Comparison of ENCODE assay signal across 9 mouse cellular contexts in the genomic region with DNA sequence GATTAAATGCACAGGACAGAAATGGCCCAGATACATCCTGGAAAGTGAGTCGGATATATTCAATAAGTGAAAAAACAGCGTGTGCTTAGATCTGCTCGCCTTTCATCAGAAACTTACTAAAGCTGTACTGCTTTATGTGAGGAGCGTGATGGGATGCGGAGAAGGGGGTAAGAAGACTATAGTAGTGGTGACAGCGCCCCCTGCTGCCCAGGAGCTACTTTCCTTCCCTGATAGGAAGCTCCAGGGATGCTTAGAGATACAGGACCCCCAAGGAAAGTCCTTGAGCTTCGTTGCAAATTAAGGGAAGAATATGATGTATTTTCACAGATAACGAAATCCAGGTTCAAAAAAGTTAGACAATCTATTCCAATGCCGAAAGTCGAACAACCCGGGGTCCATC. TPM values are rescaled to one million over a fixed set of nuclear protein-coding genes. Genes with fewer than 3 reads are reported as not detected.
DNase-seq lines count a peak whose midpoint lies in the region; ATAC-seq and TF ChIP-seq lines count a peak whose summit lies in the region.
"Had no signal": no experiment of that assay in that cellular context is flagged by ENCODE, and none has a peak within 500 bp of the region (broad histone marks: within the 10 kb centered on the region; RNA-seq: fewer than 3 reads in every experiment).

No protein-coding gene starts in this region.

- H3K9ac ChIP-seq in midbrain, embryonic 14.5 days (replicated peaks; ENCODE audit: low read length) = no peak overlapping the region
- no peak overlapping the region for H3K9ac ChIP-seq in midbrain, embryonic 16.5 days (ENCODE audit: low read depth, low read length)
- H3K9ac ChIP-seq in liver, postnatal 0 days (replicated peaks) = no peak overlapping the region
- no peak overlapping the region for H3K9ac ChIP-seq in stomach, postnatal 0 days (ENCODE audit: low read length)
- H3K9ac ChIP-seq: heart, embryonic 13.5 days had no signal

- no peak overlapping the region for H3K27ac ChIP-seq in midbrain, embryonic 14.5 days (replicated peaks; ENCODE audit: low read depth, low read length)
- H3K27ac ChIP-seq in midbrain, embryonic 16.5 days (ENCODE audit: low read length) = no peak overlapping the region
- H3K27ac ChIP-seq in liver, postnatal 0 days (ENCODE audit: low read depth) = no peak overlapping the region
- no peak overlapping the region for H3K27ac ChIP-seq in stomach, postnatal 0 days (replicated peaks)
- H3K27ac ChIP-seq: heart, embryonic 13.5 days had no signal

- no peak for ATAC-seq in midbrain, embryonic 14.5 days (ENCODE audit: low FRiP score, low TSS enrichment)
- no peak for ATAC-seq in midbrain, embryonic 16.5 days
- ATAC-seq in common myeloid progenitor, adult 5-6 weeks (replicated peaks; ENCODE audit: low read depth, poor library complexity, severe bottlenecking) = 0 out of 2 replicates have a peak, but pooled peaks have one; percentile 45
- no peak for ATAC-seq in liver, postnatal 0 days
- ATAC-seq in stomach, postnatal 0 days (ENCODE audit: low FRiP score, low TSS enrichment) = no peak

- no peaks in the 10 kb centered on the region for H3K9me3 ChIP-seq in midbrain, embryonic 14.5 days (ENCODE audit: control insufficient read depth, low read length)
- no peaks in the 10 kb centered on the region for H3K9me3 ChIP-seq in midbrain, embryonic 16.5 days (replicated peaks; ENCODE audit: control insufficient read depth, low read length, poor library complexity, severe bottlenecking)
- H3K9me3 ChIP-seq in liver, postnatal 0 days (ENCODE audit: low read length) = no peaks in the 10 kb centered on the region
- no peaks in the 10 kb centered on the region for H3K9me3 ChIP-seq in stomach, postnatal 0 days (ENCODE audit: control insufficient read depth, low read length)

- no peaks in the 10 kb centered on the region for H3K36me3 ChIP-seq in midbrain, embryonic 14.5 days (ENCODE audit: control insufficient read depth, insufficient read depth, low read length)
- no peaks in the 10 kb centered on the region for H3K36me3 ChIP-seq in midbrain, embryonic 16.5 days (ENCODE audit: control insufficient read depth, insufficient read depth, low read length)
- no peaks in the 10 kb centered on the region for H3K36me3 ChIP-seq in liver, postnatal 0 days (replicated peaks; ENCODE audit: insufficient read depth, low read length)
- H3K36me3 ChIP-seq in stomach, postnatal 0 days (ENCODE audit: control insufficient read depth, insufficient read depth, low read length) = no peaks in the 10 kb centered on the region
- H3K36me3 ChIP-seq: heart, embryonic 13.5 days had no signal

- H3K4me1 ChIP-seq in midbrain, embryonic 14.5 days (ENCODE audit: control insufficient read depth, insufficient read depth, low read length) = no peaks in the 10 kb centered on the region
- peaks cover 4% of the 10 kb centered on the region; the same call in 1 of the 2 replicates for H3K4me1 ChIP-seq in midbrain, embryonic 16.5 days (ENCODE audit: control insufficient read depth, insufficient read depth, low read length)
- no peaks in the 10 kb centered on the region for H3K4me1 ChIP-seq in liver, postnatal 0 days (ENCODE audit: insufficient read depth)
- no peaks in the 10 kb centered on the region for H3K4me1 ChIP-seq in stomach, postnatal 0 days (replicated peaks; ENCODE audit: control insufficient read depth, insufficient read depth)
- H3K4me1 ChIP-seq: heart, embryonic 13.5 days had no signal

- no peak for TF ChIP-seq EP300 in liver, postnatal 0 days (IDR thresholded peaks at IDR 0.05; ENCODE audit: low read depth)
- TF ChIP-seq EP300 in stomach, postnatal 0 days (optimal IDR thresholded peaks at IDR 0.05) = no peak

- H3K27me3 ChIP-seq in midbrain, embryonic 14.5 days (ENCODE audit: control insufficient read depth, insufficient read depth, low read length) = no peaks in the 10 kb centered on the region
- no peaks in the 10 kb centered on the region for H3K27me3 ChIP-seq in midbrain, embryonic 16.5 days (ENCODE audit: control insufficient read depth, insufficient read depth, low read depth, low read length)
- no peaks in the 10 kb centered on the region for H3K27me3 ChIP-seq in liver, postnatal 0 days (ENCODE audit: insufficient read depth, low read length)
- no peaks in the 10 kb centered on the region for H3K27me3 ChIP-seq in stomach, postnatal 0 days (ENCODE audit: control insufficient read depth, insufficient read depth, low read length)

- no peak overlapping the region for H3K4me3 ChIP-seq in midbrain, embryonic 14.5 days (replicated peaks; ENCODE audit: low read depth, low read length)
- H3K4me3 ChIP-seq in midbrain, embryonic 16.5 days (ENCODE audit: low read depth, low read length) = no peak overlapping the region
- no peak overlapping the region for H3K4me3 ChIP-seq in liver, postnatal 0 days (ENCODE audit: low read depth, low read length)
- H3K4me3 ChIP-seq in stomach, postnatal 0 days (ENCODE audit: low read depth, low read length) = no peak overlapping the region
- H3K4me3 ChIP-seq: heart, embryonic 13.5 days had no signal

- DNase-seq in adrenal gland, adult 2 months = peak; percentile 10
- no peak for DNase-seq in adrenal gland, adult 8-10 months
- peak; percentile 84 for DNase-seq in midbrain, embryonic 14.5 days
- DNase-seq in kidney, adult 9 months = peak; percentile 43
- DNase-seq in liver, postnatal 0 days = peak; percentile 39
- DNase-seq in stomach, postnatal 0 days (ENCODE audit: low spot score) = peak; percentile 44

- peak; percentile 55 for TF ChIP-seq CTCF in liver, postnatal 0 days (IDR thresholded peaks at IDR 0.05; ENCODE audit: low read depth)
- TF ChIP-seq CTCF in stomach, postnatal 0 days (IDR thresholded peaks at IDR 0.05; ENCODE audit: low read depth) = peak; percentile 73

- no peak overlapping the region for H3K4me2 ChIP-seq in midbrain, embryonic 14.5 days (ENCODE audit: low read length)
- no peak overlapping the region for H3K4me2 ChIP-seq in midbrain, embryonic 16.5 days (ENCODE audit: low read length)
- H3K4me2 ChIP-seq in liver, postnatal 0 days (ENCODE audit: low read depth, low read length) = no peak overlapping the region
- no peak overlapping the region for H3K4me2 ChIP-seq in stomach, postnatal 0 days (replicated peaks; ENCODE audit: low read depth)
- H3K4me2 ChIP-seq: heart, embryonic 13.5 days had no signal

- 21% methylated on average over 11 of the region's 11 CpGs for WGBS in midbrain, embryonic 14.5 days
- WGBS in midbrain, embryonic 16.5 days = 25% methylated on average over 11 of the region's 11 CpGs
- WGBS in liver, postnatal 0 days (ENCODE audit: insufficient replicate concordance) = 37% methylated on average over 11 of the region's 11 CpGs
- 35% methylated on average over 11 of the region's 11 CpGs for WGBS in stomach, postnatal 0 days

RNA-seq across cellular contexts. Expression of gene Dmrtb1, which starts 17.1 kb away (rescaled TPM):
- total RNA-seq in adrenal gland, adult 2 months (2021) = not detected
- not detected in 2 replicates for polyA plus RNA-seq in adrenal gland, adult 2 months (2012; rRNA removed)
- total RNA-seq in adrenal gland, adult 8-10 months (2022) = not detected
- polyA plus RNA-seq in midbrain, embryonic 14.5 days (2014; fragmentation: Nextera tagmentation; extraction: Ambion mirVana) = 35.7 and 55.3 TPM in 2 replicates
- 45.9 and 68.2 TPM in 2 replicates for polyA plus RNA-seq in midbrain, embryonic 16.5 days (2015; fragmentation: Nextera tagmentation; extraction: Ambion mirVana)
- total RNA-seq in common myeloid progenitor, adult 5-6 weeks (2017) = not detected in 2 replicates
- not detected in 2 replicates for polyA plus RNA-seq in liver, postnatal 0 days (2015; fragmentation: Nextera tagmentation; extraction: Ambion mirVana)
- not detected in 2 replicates for polyA plus RNA-seq in stomach, postnatal 0 days (2015; fragmentation: Nextera tagmentation; extraction: Ambion mirVana)

Comparison
In these comparisons a context has a peak if more than half of its experiments do, and no peak if none do; other contexts are left out.
1. RNA of gene Dmrtb1, which starts 17.1 kb away (polyA plus RNA-seq): 45.9 to 68.2 TPM in midbrain, embryonic 16.5 days and 35.7 to 55.3 TPM in midbrain, embryonic 14.5 days; not detected in liver, postnatal 0 days, not detected in stomach, postnatal 0 days and not detected in adrenal gland, adult 2 months; every median in the first group is over 10 times any median in the second.